Comparison of ENCODE assay signal across 13 mouse cellular contexts in genomic region chr5:32191259-32191658, GRCm38 (mm10). TPM values are rescaled to one million over a fixed set of nuclear protein-coding genes. Genes with fewer than 3 reads are reported as not detected.
"Had no signal": no experiment of that assay in that cellular context is flagged by ENCODE, and none has a peak within 500 bp of the region (broad histone marks: within the 10 kb centered on the region; RNA-seq: fewer than 3 reads in every experiment).

No protein-coding gene starts in this region.

- H3K36me3 ChIP-seq: intestine, embryonic 15.5 days; limb, embryonic 12.5 days; midbrain, embryonic 15.5 days; neural tube, embryonic 12.5 days; stomach, embryonic 15.5 days had no signal

- H3K4me3 ChIP-seq: intestine, embryonic 15.5 days; layer of hippocampus, adult 2 months; limb, embryonic 12.5 days; midbrain, embryonic 15.5 days; neural tube, embryonic 12.5 days; stomach, embryonic 15.5 days had no signal

- H3K4me2 ChIP-seq: intestine, embryonic 15.5 days; limb, embryonic 12.5 days; lung, embryonic 14.5 days; midbrain, embryonic 15.5 days; neural tube, embryonic 12.5 days; stomach, embryonic 15.5 days had no signal

- ATAC-seq: midbrain, embryonic 15.5 days had no signal

- H3K9me3 ChIP-seq: intestine, embryonic 15.5 days; limb, embryonic 12.5 days; midbrain, embryonic 15.5 days; neural tube, embryonic 12.5 days; stomach, embryonic 15.5 days had no signal

- DNase-seq: kidney, adult 18-20 months; kidney, postnatal 4 days; lung, embryonic 14.5 days; right cerebral cortex, postnatal 14 days; thymus, postnatal 4 days had no signal

- H3K27me3 ChIP-seq: intestine, embryonic 15.5 days; limb, embryonic 12.5 days; midbrain, embryonic 15.5 days; neural tube, embryonic 12.5 days; stomach, embryonic 15.5 days had no signal

- H3K4me1 ChIP-seq: limb, embryonic 12.5 days; midbrain, embryonic 15.5 days; neural tube, embryonic 12.5 days had no signal

- H3K27ac ChIP-seq: intestine, embryonic 15.5 days; layer of hippocampus, adult 2 months; limb, embryonic 12.5 days; liver, embryonic 14.5 days; midbrain, embryonic 15.5 days; neural tube, embryonic 12.5 days; stomach, embryonic 15.5 days had no signal

- H3K9ac ChIP-seq: intestine, embryonic 15.5 days; limb, embryonic 12.5 days; liver, embryonic 14.5 days; lung, embryonic 14.5 days; midbrain, embryonic 15.5 days; neural tube, embryonic 12.5 days; stomach, embryonic 15.5 days had no signal

RNA-seq across cellular contexts. Expression of gene Plb1, which starts 41.2 kb away (rescaled TPM):
- polyA plus RNA-seq: kidney, embryonic 14.5 days; neural tube, embryonic 12.5 days had no signal
